8 mouse cellular contexts compared by ENCODE assay signal in genomic region chr3:102193488-102194290, GRCm38 (mm10). TPM values are rescaled to one million over a fixed set of nuclear protein-coding genes. Genes with fewer than 3 reads are reported as not detected.
A peak's percentile ranks its signal among the peaks of the same experiment; 100 is the strongest.
DNase-seq lines count a peak whose midpoint lies in the region; ATAC-seq lines count a peak whose summit lies in the region.

No protein-coding gene starts in this region.

- peaks cover 64% of the 10 kb centered on the region for H3K4me1 ChIP-seq in embryonic facial prominence, embryonic 12.5 days
- peaks cover 64% of the 10 kb centered on the region for H3K4me1 ChIP-seq in neural tube, embryonic 12.5 days

- peaks cover 8% of the 10 kb centered on the region; the same call in 1 of the 2 replicates for H3K27me3 ChIP-seq in embryonic facial prominence, embryonic 12.5 days
- H3K27me3 ChIP-seq in neural tube, embryonic 12.5 days (replicated peaks), result peaks cover 24% of the 10 kb centered on the region

- H3K4me3 ChIP-seq in embryonic facial prominence, embryonic 12.5 days, result no peak overlapping the region
- H3K4me3 ChIP-seq in neural tube, embryonic 12.5 days, result no peak overlapping the region

- H3K4me2 ChIP-seq in embryonic facial prominence, embryonic 12.5 days (replicated peaks), result peak overlapping the region; percentile 29
- peak overlapping the region; percentile 49 for H3K4me2 ChIP-seq in neural tube, embryonic 12.5 days (replicated peaks)

- DNase-seq in NIH3T3 (ENCODE audit: low read depth) (peak; percentile 61), liver (peak; percentile 11)
- DNase-seq in heart, postnatal 4 days, result peak; percentile 56
- DNase-seq in c-Kit-positive CD71-positive TER-119-positive erythroid progenitor cells, embryonic 14.5 days (ENCODE audit: low spot score), result no peak
- DNase-seq in urinary bladder, postnatal 14 days (ENCODE audit: low spot score), result no peak
- no peak for DNase-seq in right cerebral cortex, postnatal 25 days

- peak overlapping the region; percentile 85 for H3K27ac ChIP-seq in embryonic facial prominence, embryonic 12.5 days
- 0 out of 2 replicates have a peak overlapping the region, but pooled peaks have one; percentile 7 for H3K27ac ChIP-seq in neural tube, embryonic 12.5 days

- H3K36me3 ChIP-seq in embryonic facial prominence, embryonic 12.5 days, result no peaks in the 10 kb centered on the region
- H3K36me3 ChIP-seq in neural tube, embryonic 12.5 days, result no peaks in the 10 kb centered on the region

- WGBS in embryonic facial prominence, embryonic 12.5 days, result 5% methylated on average over 19 of the region's 20 CpGs
- WGBS in neural tube, embryonic 12.5 days, result 3% methylated on average over 19 of the region's 20 CpGs

- H3K9me3 ChIP-seq in embryonic facial prominence, embryonic 12.5 days, result no peaks in the 10 kb centered on the region
- no peaks in the 10 kb centered on the region for H3K9me3 ChIP-seq in neural tube, embryonic 12.5 days

- ATAC-seq in embryonic facial prominence, embryonic 12.5 days (ENCODE audit: insufficient number of reproducible peaks, insufficient read depth, low FRiP score, low TSS enrichment), result no peak
- ATAC-seq in neural tube, embryonic 12.5 days (ENCODE audit: low FRiP score, low read depth), result peak; percentile 29

- H3K9ac ChIP-seq in embryonic facial prominence, embryonic 12.5 days, result no peak overlapping the region
- peak overlapping the region; percentile 36 for H3K9ac ChIP-seq in neural tube, embryonic 12.5 days

RNA-seq across cellular contexts. Expression of gene Vangl1, which starts 10.8 kb away (rescaled TPM):
- polyA plus RNA-seq in embryonic facial prominence, embryonic 12.5 days (2016; fragmentation: Nextera tagmentation; extraction: Ambion mirVana), result 17.5 and 19.1 TPM in 2 replicates
- total RNA-seq in heart, postnatal 4 days (2021), result 10 to 100 TPM; 35.7 to 37.3 TPM
- polyA plus RNA-seq in neural tube, embryonic 12.5 days (2016; fragmentation: Nextera tagmentation; extraction: Ambion mirVana), result 12.3 and 14.9 TPM in 2 replicates

Comparison
In these comparisons a context has a peak if more than half of its experiments do, and no peak if none do; other contexts are left out.
1. DNase-seq: peak in NIH3T3 (single experiment), heart, postnatal 4 days (single experiment) and liver (single experiment); none in c-Kit-positive CD71-positive TER-119-positive erythroid progenitor cells, embryonic 14.5 days (single experiment), urinary bladder, postnatal 14 days (single experiment) and right cerebral cortex, postnatal 25 days (single experiment).